Mouse (Mus musculus) lung, postnatal 0 days (tissue): ENCODE measurements around the gene Plet1. TPM values are rescaled to one million over a fixed set of nuclear protein-coding genes. Genes with fewer than 3 reads are reported as not detected.

Source experiments
- ATAC-seq: fragments of 200-750 bp; cut with Nextera tagmentation; 2 replicates; pipeline ENCODE4 v1.8.0; 2017; ENCODE audit warnings: moderate library complexity
- DNase-seq: peaks from one replicate; pipeline ENCODE4 v3.0.0-alpha.2; 2016; ENCODE audit warnings: low spot score
- H3K27ac ChIP-seq: fragments of 300-500 bp; sonication (generic); 2 replicates; pipeline ENCODE4 v1.5.1; 2014; ENCODE audit warnings: antibody characterized with exemption, mild to moderate bottlenecking, low read length, mixed read lengths
- H3K27me3 ChIP-seq: fragments of 300-500 bp; sonication (generic); replicated peaks from 2 replicates; pipeline ENCODE4 v1.6.1; 2014; ENCODE audit warnings: low read length, mixed read lengths; ENCODE audit not compliant: insufficient read depth
- H3K36me3 ChIP-seq: fragments of 300-500 bp; sonication (generic); 2 replicates; pipeline ENCODE4 v1.6.1; 2014; ENCODE audit warnings: low read length, mixed read lengths; ENCODE audit not compliant: insufficient read depth
- H3K4me1 ChIP-seq: fragments of 300-500 bp; sonication (generic); 2 replicates; pipeline ENCODE4 v1.6.1; 2014; ENCODE audit warnings: antibody characterized with exemption, low read depth, low read length, mixed read lengths; ENCODE audit not compliant: insufficient read depth
- H3K4me2 ChIP-seq: fragments of 300-500 bp; sonication (generic); replicated peaks from 2 replicates; pipeline ENCODE4 v1.6.1; 2014; ENCODE audit warnings: low read depth, mild to moderate bottlenecking, low read length, moderate library complexity, mixed read lengths
- H3K4me3 ChIP-seq: fragments of 300-500 bp; sonication (generic); 2 replicates; pipeline ENCODE4 v1.5.1; 2014; ENCODE audit warnings: low read depth, low read length
- H3K9ac ChIP-seq: fragments of 300-500 bp; sonication (generic); replicated peaks from 2 replicates; pipeline ENCODE4 v1.6.1; 2014; ENCODE audit warnings: low read depth, mild to moderate bottlenecking
- H3K9me3 ChIP-seq: fragments of 300-500 bp; sonication (generic); 2 replicates; pipeline ENCODE4 v1.6.1; 2016; ENCODE audit warnings: low read length, mixed read lengths
- CTCF ChIP-seq: IDR thresholded peaks from 2 replicates; pipeline ENCODE4 v1.5.1; 2016; ENCODE audit warnings: antibody characterized with exemption, mild to moderate bottlenecking
- EP300 ChIP-seq: IDR thresholded peaks from 2 replicates; pipeline ENCODE4 v1.6.1; 2016; ENCODE audit warnings: antibody characterized with exemption, mild to moderate bottlenecking, control low read depth
- WGBS: fragments of 180-500 bp; shearing (Covaris S2); extraction: QIAGEN DNeasy Blood & Tissue Kit; methylation state at CpG from one replicate; pipeline ENCODE4 v1.1.7; 2014; 5-methylcytosine and 5-hydroxymethylcytosine counted together
- polyA plus RNA-seq: library from polyadenylated mRNA; unstranded; fragments of >200 nt; fragmentation: Nextera tagmentation; extraction: Ambion mirVana; gene quantifications from 2 replicates; pipeline ENCODE4 v1.2.1, GENCODE M21; 2015

The Plet1 gene
- polyA plus RNA-seq, 1 experiment from 2014 or later, result 53.8 TPM

DNA sequence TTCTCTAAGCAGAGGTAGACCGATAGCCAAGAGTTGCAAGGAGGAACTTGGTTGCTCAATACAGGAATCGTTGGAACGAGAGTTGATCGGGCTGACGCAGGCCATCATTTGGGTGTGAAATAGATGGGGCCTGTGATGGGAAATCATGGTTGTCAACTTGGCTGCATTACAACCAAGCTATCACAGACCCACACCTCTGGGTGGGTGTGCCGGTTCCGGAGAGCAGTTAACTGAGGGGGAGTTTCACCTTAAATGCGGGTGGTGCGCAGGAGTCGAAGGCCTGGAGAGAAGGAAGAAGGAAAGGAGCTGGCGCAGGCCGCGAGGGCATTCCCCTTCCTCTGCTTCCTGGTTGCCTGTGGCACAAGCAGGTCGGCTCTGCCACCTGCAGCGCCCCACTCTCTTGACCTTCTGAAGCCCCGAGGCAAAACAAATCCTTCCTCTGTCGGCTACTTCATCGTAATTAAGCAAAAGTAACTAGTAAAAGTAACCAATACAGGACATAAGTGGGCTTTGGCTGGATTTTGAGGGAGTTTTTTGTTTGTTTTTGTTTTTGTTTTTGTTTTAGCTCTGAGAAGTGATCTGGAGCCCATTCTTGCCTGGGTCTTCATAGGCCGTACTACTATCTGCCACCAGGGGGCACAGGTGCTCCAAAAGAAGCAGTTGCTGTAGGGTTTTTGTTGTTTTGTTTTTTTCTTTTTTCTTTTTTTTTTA, 31.7 kb upstream of the Plet1 start:
- ATAC-seq (peak; percentile 64), DNase-seq (peak; percentile 86)
- H3K27me3 ChIP-seq, result no peaks in the 10 kb centered on the region
- H3K36me3 ChIP-seq, result no peaks in the 10 kb centered on the region
- peak overlapping the region; percentile 51 for H3K4me2 ChIP-seq
- H3K9me3 ChIP-seq, result no peaks in the 10 kb centered on the region
- 36% methylated on average over 19 of the region's 19 CpGs for WGBS
- TF ChIP-seq EP300 (no peak), CTCF (peak; percentile 87)
- peak overlapping the region; percentile 6 for H3K4me3 ChIP-seq
- peaks cover 5% of the 10 kb centered on the region for H3K4me1 ChIP-seq
- 0 out of 2 replicates have a peak overlapping the region, but pooled peaks have one; percentile 4 for H3K9ac ChIP-seq
- peak overlapping the region; percentile 57; the same call in 1 of the 2 replicates for H3K27ac ChIP-seq

DNA sequence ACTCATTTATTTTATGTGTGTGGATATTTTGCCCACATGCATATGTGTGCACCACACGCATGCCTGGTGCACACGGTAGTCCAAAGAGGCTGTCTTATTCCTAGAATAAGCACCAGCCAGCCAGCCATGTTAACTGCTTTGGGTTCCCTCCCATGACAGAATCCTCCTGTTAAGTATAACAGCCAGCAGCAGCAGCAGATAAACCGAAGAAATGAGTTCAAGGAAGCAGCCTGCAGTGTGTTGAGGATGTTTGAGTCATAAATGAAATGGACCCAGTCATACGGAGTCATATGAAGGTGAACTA, 31.2 kb upstream of the Plet1 start:
- Histone ChIP-seq H3K36me3 (no peaks in the 10 kb centered on the region), H3K27ac (no peak overlapping the region), H3K9me3 (no peaks in the 10 kb centered on the region), H3K27me3 (no peaks in the 10 kb centered on the region), H3K4me1 (peaks cover 5% of the 10 kb centered on the region), H3K9ac (no peak overlapping the region), H3K4me2 (peak overlapping the region; percentile 51; the same call in 1 of the 2 replicates), H3K4me3 (no peak overlapping the region)
- TF ChIP-seq EP300 (no peak), CTCF (no peak)
- ATAC-seq (no peak; the same call in 1 of the 2 replicates), DNase-seq (no peak)
- 30% methylated on average over 4 of the region's 4 CpGs for WGBS

DNA sequence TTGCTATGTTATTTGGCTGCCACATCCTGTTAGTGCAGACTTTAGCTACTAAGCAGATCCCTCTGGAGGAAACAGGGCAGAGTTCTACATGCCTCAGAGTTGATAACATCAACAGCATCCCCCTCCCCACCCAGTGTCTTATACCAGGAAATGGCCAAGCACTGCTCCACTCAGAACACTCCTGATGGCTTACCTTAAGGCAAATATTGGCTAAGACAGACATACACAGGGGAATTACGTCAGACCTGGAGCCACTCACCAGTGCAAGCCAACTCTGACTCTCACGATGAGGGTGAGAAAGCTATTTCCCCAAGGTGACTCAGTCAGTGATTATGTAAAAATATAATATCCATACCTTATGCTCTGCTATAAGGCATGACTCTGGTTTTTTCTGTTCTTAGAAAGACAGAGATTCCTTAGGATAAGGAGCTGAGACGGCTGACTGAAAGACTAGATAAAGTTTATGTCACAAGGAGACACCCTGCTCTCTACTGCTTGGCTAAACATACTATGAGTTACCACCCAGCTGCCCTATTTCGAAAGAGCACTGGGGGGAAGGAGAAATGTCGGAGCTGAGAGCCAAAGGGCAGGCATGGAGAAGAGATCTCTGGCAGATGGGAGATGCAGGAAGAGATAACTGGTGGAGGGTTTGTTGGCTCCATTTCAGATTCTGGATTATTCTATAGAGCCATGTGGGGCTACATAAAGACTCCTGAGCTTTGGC, 23.8 kb upstream of the Plet1 start:
- peak; percentile 41; the same call in 1 of the 2 replicates for TF ChIP-seq EP300
- no peak for TF ChIP-seq CTCF
- Histone ChIP-seq H3K27me3 (no peaks in the 10 kb centered on the region), H3K36me3 (no peaks in the 10 kb centered on the region), H3K27ac (no peak overlapping the region), H3K4me1 (peaks cover 7% of the 10 kb centered on the region; the same call in 1 of the 2 replicates), H3K4me2 (no peak overlapping the region), H3K9ac (no peak overlapping the region), H3K4me3 (no peak overlapping the region), H3K9me3 (no peaks in the 10 kb centered on the region)
- ATAC-seq (peak; percentile 84), DNase-seq (peak; percentile 79)
- WGBS, result 40% methylated on average over 5 of the region's 5 CpGs

DNA sequence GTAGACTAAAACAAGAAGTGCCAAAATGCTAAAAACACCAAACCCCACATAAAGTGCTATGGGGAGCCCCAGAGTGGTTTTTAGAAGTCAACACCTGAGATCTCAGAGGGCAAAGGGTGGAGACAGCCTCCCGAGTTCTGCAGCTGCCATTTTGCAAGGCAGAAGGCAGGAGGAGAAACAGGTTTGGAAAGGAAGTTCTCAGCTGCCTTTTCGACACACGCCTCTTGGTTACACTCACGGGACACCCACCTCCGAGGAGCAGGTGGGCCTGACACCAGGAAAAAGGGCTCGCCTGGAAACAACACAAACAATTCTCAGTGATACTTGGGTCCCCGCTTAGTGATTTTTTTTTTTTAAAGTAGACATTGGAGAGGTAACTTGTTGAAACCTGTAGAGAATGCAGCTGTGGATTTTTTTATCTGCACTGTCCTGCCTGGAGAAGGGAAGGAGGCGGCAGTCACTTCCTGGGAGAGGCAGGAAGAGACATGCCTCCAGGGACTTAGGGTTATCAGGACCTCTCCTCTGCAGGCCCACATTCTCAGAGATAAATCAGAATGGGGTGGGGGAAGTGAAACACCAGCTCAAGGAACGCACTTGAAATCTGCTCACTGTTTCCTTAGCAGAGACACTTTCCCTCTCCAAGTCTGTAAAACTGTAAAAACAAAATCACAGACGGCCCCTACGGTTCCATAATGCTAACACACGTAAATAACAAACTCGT, 23.0 kb upstream of the Plet1 start:
- ATAC-seq (no peak), DNase-seq (no peak)
- Histone ChIP-seq H3K27ac (no peak overlapping the region), H3K4me2 (no peak overlapping the region), H3K4me3 (no peak overlapping the region), H3K36me3 (no peaks in the 10 kb centered on the region), H3K4me1 (peaks cover 7% of the 10 kb centered on the region; the same call in 1 of the 2 replicates), H3K27me3 (no peaks in the 10 kb centered on the region), H3K9me3 (no peaks in the 10 kb centered on the region), H3K9ac (no peak overlapping the region)
- TF ChIP-seq CTCF (no peak), EP300 (no peak)
- WGBS, result 27% methylated on average over 13 of the region's 13 CpGs

DNA sequence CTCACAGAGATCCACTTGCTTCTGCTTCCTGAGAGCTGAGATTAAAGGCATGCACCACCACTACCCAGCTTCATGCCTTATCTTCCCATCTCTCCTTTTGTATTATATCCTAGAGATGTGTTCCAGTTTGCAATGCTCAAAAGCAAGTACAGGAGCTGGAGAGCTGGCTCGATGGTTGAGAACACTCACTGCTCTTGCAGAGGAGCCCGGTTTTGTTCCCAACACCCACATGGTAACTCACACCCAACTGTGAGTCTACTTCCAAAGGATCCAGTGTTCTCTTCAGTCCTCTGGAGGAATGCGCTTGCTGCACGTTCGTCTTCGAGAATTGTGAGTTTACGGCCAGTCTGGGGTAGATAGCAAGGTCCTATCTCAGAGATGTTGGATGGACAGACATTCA, 19.0 kb upstream of the Plet1 start:
- TF ChIP-seq EP300 (no peak), CTCF (no peak)
- ATAC-seq (no peak), DNase-seq (no peak)
- Histone ChIP-seq H3K36me3 (no peaks in the 10 kb centered on the region), H3K4me1 (peaks cover 7% of the 10 kb centered on the region; the same call in 1 of the 2 replicates), H3K9ac (no peak overlapping the region), H3K9me3 (no peaks in the 10 kb centered on the region), H3K4me3 (no peak overlapping the region), H3K27ac (no peak overlapping the region), H3K27me3 (no peaks in the 10 kb centered on the region), H3K4me2 (no peak overlapping the region)
- 68% methylated on average over 7 of the region's 7 CpGs for WGBS

DNA sequence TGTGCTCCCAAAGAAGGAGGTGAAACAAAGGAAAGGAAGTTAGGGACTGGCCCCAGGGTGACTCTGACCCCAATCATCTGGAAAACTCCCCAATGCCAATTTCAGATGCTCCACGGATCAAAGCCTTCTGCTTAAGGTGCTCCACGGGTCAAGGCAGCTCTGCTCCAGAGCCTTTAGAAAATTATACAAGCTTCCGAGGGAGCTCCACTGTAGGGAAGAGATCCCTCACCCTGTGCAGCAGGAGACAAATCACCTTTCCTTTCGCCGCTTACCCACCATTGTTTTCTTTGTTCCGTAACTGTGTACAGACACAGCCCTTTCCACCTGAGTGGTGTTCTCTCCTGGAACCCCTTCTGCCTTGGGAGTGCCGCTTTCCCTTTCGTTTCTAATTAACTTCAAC, 18.6 kb upstream of the Plet1 start:
- Histone ChIP-seq H3K27me3 (no peaks in the 10 kb centered on the region), H3K4me2 (0 out of 2 replicates have a peak overlapping the region, but pooled peaks have one; percentile 8), H3K4me3 (no peak overlapping the region), H3K9me3 (no peaks in the 10 kb centered on the region), H3K27ac (no peak overlapping the region), H3K4me1 (peaks cover 5% of the 10 kb centered on the region; the same call in 1 of the 2 replicates), H3K9ac (no peak overlapping the region), H3K36me3 (no peaks in the 10 kb centered on the region)
- TF ChIP-seq CTCF (no peak), EP300 (no peak)
- ATAC-seq, result no peak
- no peak for DNase-seq
- WGBS, result 59% methylated on average over 8 of the region's 8 CpGs
